Mouse (Mus musculus) G1E (cell line): ENCODE results near the gene Jmjd8. TPM values are rescaled to one million over a fixed set of nuclear protein-coding genes. Genes with fewer than 3 reads are reported as not detected.
A peak's percentile ranks its signal among the peaks of the same experiment; 100 is the strongest.

ENCODE experiments used
- ATAC-seq: 2 replicates; pipeline ENCODE4 v1.8.0; 2016; ENCODE audit warnings: mild to moderate bottlenecking; ENCODE audit not compliant: insufficient number of reproducible peaks, poor library complexity, low FRiP score, severe bottlenecking; ENCODE audit errors: extremely low read depth
- DNase-seq: peaks from one replicate; pipeline ENCODE4 v3.0.0; 2012; ENCODE audit warnings: low spot score
- H3K27me3 ChIP-seq: 2 replicates; pipeline ENCODE4 v1.6.1; 2012; ENCODE audit warnings: mild to moderate bottlenecking, low read length, inconsistent platforms; ENCODE audit not compliant: insufficient read depth
- H3K36me3 ChIP-seq: replicated peaks from 2 replicates; pipeline ENCODE3; 2012; ENCODE audit warnings: mild to moderate bottlenecking, inconsistent platforms
- H3K4me1 ChIP-seq: 2 replicates; pipeline ENCODE4 v1.6.1; 2012; ENCODE audit warnings: low read depth, low read length, inconsistent platforms, mixed read lengths; ENCODE audit not compliant: insufficient read depth
- H3K4me3 ChIP-seq: 2 replicates; pipeline ENCODE4 v1.5.1; 2012; ENCODE audit warnings: low read depth, mild to moderate bottlenecking, inconsistent platforms, low read length, moderate library complexity, mixed read lengths
- H3K9me3 ChIP-seq: replicated peaks from 2 replicates; pipeline ENCODE4 v1.6.1; 2012; ENCODE audit warnings: inconsistent platforms
- CTCF ChIP-seq: IDR thresholded peaks from 2 replicates; pipeline ENCODE4 v1.5.1; 2012; ENCODE audit warnings: low read depth, low read length, inconsistent platforms, mixed read lengths
- GATA1 ChIP-seq: IDR thresholded peaks from 2 replicates; pipeline ENCODE4 v1.6.1; 2012; ENCODE audit warnings: borderline replicate concordance, low read length, inconsistent platforms, mixed read lengths
- GATA2 ChIP-seq: IDR thresholded peaks from 2 replicates; pipeline ENCODE4 v1.6.1; 2012; ENCODE audit warnings: low read depth, low read length, inconsistent platforms, borderline replicate concordance
- POLR2AphosphoS5 ChIP-seq: IDR thresholded peaks from 2 replicates; pipeline ENCODE4 v1.6.1; 2012; ENCODE audit warnings: low read depth, low read length, inconsistent platforms; ENCODE audit not compliant: insufficient replicate concordance
- TAL1 ChIP-seq: conservative IDR thresholded peaks from 2 replicates; pipeline ENCODE4 v1.6.1; 2012; ENCODE audit warnings: low read depth, low read length, inconsistent platforms, mixed read lengths
- polyA plus RNA-seq: library from polyadenylated mRNA; stranded (reverse); fragments of >175 nt; gene quantifications from 2 replicates; pipeline ENCODE4 v1.2.3, GENCODE M21; 2012
- total RNA-seq, 2 experiments: library from RNA; stranded (forward) in 1 of 2; stranded (reverse) in 1 of 2; fragments of 200-1000 nt in 1 of 2; fragments of >200 nt in 1 of 2; fragmentation: Nextera tagmentation in 1 of 2; gene quantifications; 2 replicates each; pipeline ENCODE4 v1.2.3; 2014 to 2017

The Jmjd8 gene
- total and polyA plus RNA-seq, 3 experiments, result 0.11 to 1.9 (median 0.90) TPM

- TF ChIP-seq POLR2AphosphoS5, result no peak
- H3K4me3 ChIP-seq, result peak overlapping the region; percentile 76; the same call in 1 of the 2 replicates
- peaks cover 9% of the 10 kb centered on the region; the same call in 1 of the 2 replicates for H3K27me3 ChIP-seq
- ATAC-seq (no peak), DNase-seq (no peak)
- H3K9me3 ChIP-seq, result no peaks in the 10 kb centered on the region
- H3K36me3 ChIP-seq, result peaks cover 62% of the 10 kb centered on the region
- H3K4me1 ChIP-seq, result peaks cover 42% of the 10 kb centered on the region
Measured at GRCm38 (mm10) chr17:25860229-25860628, 31.6 kb downstream of the Jmjd8 start.

DNA sequence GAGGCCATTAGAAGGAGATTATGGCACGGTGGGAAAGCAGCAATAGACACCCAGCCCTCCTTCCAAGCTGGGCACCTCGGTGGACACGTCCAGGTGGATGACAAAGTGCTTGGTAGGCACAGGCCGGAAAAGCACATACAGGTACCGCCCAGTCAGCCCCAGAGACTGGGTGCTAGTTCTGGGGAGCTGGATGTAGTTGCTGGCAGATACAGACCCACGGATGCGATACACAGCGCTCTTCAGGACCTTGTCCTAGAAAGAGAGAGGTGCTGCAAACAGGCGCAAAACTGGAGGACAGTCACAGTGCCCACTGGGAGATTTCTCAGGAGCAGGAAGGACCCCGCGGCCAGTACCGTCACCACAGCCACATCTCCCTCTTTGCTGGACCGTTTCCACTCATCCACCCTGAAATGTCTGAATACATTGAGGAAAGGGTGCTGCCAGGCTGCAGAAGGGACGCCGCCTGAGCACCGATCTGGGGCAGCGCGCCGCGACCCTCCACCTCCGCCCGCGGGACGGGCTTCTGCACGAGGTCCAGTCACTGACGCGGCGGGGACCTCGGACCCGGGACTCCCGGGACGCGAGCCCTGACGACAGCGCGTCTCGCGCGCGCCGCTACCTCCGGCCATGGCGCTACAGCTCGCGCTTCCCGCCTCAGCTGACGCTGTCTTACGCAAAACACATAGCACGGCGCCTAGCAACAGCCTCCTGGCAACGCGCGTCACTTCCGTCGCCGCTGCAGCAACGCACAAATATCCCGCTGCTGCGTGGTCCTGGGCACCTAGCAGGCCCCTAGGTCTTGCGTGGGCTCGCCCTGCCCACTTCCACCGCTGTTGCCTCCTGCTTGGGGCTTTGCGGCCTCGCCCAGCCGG is 32.4 kb downstream of the Jmjd8 start, which contains the start of gene Wdr90:
Gene Wdr90 (minus strand): TSS at position 670 of the 872 bp plus-strand sequence.
- DNase-seq, result peak; percentile 70
- peaks cover 4% of the 10 kb centered on the region; the same call in 1 of the 2 replicates for H3K27me3 ChIP-seq
- no peaks in the 10 kb centered on the region for H3K9me3 ChIP-seq
- no peak for TF ChIP-seq TAL1
- TF ChIP-seq GATA1, result no peak
- TF ChIP-seq POLR2AphosphoS5, result no peak
- no peak for TF ChIP-seq GATA2
- TF ChIP-seq CTCF, result no peak
- peaks cover 61% of the 10 kb centered on the region for H3K36me3 ChIP-seq
- peak; percentile 60 for ATAC-seq
- H3K4me3 ChIP-seq, result peak within 1 kb of the TSS; percentile 76
- H3K4me1 ChIP-seq, result peaks cover 40% of the 10 kb centered on the region

DNA sequence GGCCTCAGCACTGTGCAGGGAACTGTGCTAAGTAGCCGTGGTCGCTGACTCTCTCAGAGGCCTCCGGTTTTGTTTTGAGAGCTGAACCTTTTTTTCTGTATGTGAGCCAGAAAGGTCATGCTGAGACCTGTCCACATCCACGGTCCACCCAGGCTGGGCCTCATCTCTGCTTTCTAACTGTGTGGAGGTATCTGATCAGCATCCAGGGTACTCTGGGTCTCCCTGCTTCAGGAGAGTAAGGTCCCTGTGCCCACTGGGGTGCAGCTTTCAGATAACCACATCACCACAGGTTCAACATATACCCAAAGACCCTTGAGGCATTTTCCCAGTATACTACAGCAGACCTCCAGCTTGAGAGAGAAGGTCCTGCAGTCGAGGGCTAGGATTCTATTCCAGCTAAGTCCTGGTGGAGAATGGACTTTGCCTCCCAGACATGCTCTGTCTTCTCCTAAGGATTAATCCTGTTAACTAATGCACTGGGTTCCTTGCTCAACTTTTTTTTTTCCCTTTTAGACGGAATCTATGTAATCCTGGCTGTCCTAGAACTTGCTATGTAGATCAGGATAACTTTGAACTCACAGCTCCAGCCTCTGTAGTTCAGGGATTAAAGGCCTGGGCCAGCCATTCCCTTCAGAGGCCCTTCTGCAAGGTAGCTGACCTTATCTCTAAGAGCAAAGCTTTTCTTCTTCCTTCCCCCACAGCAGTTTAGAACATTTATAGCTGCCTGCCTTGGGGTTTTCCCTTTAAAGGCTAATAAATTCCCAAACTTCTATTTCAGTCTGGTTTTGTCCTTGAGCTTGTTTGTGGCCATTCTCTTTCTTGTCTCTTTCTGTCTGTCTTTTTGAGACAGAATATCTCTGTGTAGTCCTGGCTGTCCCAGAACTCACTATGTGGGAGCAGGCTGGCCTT is 33.3 kb downstream of the Jmjd8 start:
- peaks cover 47% of the 10 kb centered on the region for H3K4me1 ChIP-seq
- no peak for DNase-seq
- ATAC-seq, result no peak

DNA sequence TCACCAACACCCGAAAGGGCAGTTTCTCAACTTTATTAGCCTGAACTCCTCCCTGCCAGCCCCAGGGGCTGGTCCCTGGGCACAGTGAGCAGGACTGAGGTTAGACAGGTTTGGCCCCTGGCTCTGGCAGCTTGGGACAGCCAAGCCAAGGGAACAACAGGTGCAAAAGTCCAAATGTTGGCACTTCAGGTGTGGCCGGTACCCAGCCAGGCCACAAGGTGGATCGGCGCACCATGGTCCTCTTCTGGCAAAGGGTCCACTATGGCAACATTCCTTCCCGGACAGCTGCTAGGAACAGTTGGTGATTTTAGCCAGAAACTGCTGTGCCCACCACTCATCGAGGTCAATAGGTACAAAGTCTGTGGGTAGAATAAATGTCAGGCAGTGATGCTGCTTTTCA is 35.0 kb downstream of the Jmjd8 start:
- Histone ChIP-seq H3K4me3 (no peak overlapping the region), H3K9me3 (no peaks in the 10 kb centered on the region), H3K27me3 (peaks cover 4% of the 10 kb centered on the region), H3K4me1 (peaks cover 61% of the 10 kb centered on the region), H3K36me3 (peaks cover 54% of the 10 kb centered on the region)
- DNase-seq (no peak), ATAC-seq (no peak)
- no peak for TF ChIP-seq GATA1
- no peak for TF ChIP-seq GATA2
- TF ChIP-seq TAL1, result no peak
- TF ChIP-seq CTCF, result no peak
- no peak for TF ChIP-seq POLR2AphosphoS5

More for the DNA sequence above, 33.3 kb downstream of the Jmjd8 start:
- peak overlapping the region; percentile 76 for H3K4me3 ChIP-seq
- TF ChIP-seq TAL1 (no peak), GATA1 (no peak), GATA2 (no peak), POLR2AphosphoS5 (no peak)
- H3K27me3 ChIP-seq, result peaks cover 4% of the 10 kb centered on the region; the same call in 1 of the 2 replicates
- no peaks in the 10 kb centered on the region for H3K9me3 ChIP-seq
- peaks cover 67% of the 10 kb centered on the region for H3K36me3 ChIP-seq

- ATAC-seq, result no peak
- H3K4me3 ChIP-seq, result no peak overlapping the region
- TF ChIP-seq POLR2AphosphoS5 (no peak), TAL1 (no peak), GATA2 (no peak), CTCF (no peak), GATA1 (no peak)
- H3K36me3 ChIP-seq, result peaks cover 48% of the 10 kb centered on the region
- no peak for DNase-seq
- no peaks in the 10 kb centered on the region for H3K9me3 ChIP-seq
- peaks cover 61% of the 10 kb centered on the region for H3K4me1 ChIP-seq
- no peaks in the 10 kb centered on the region; the same call in 1 of the 2 replicates for H3K27me3 ChIP-seq
Measured at GRCm38 (mm10) chr17:25864311-25864710, 35.6 kb downstream of the Jmjd8 start.

DNA sequence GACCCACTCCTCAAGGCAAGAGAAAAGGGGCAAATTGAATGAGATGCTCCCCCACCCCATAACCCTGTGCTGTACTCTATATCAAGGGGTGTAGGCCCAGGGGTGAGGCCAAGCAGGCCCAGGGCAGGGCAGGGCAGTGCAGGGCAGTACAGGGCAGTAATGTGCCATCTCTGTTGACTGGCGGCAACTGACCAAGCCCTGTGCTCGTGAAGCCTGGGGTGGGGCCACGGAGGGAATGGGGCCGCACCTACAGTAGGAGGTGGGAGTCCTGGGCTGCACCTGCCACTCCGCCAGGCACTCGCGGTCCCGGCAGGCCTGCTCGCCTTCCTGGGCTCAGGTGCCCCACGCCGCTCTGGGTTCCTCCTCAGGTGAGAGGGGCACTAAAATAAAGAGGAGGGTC is 36.6 kb downstream of the Jmjd8 start:
- no peaks in the 10 kb centered on the region; the same call in 1 of the 2 replicates for H3K27me3 ChIP-seq
- DNase-seq, result no peak
- ATAC-seq, result no peak
- TF ChIP-seq TAL1 (no peak), GATA2 (no peak), POLR2AphosphoS5 (no peak), CTCF (no peak), GATA1 (no peak)
- H3K9me3 ChIP-seq, result no peaks in the 10 kb centered on the region
- H3K36me3 ChIP-seq, result peaks cover 40% of the 10 kb centered on the region
- no peak overlapping the region for H3K4me3 ChIP-seq
- H3K4me1 ChIP-seq, result peaks cover 55% of the 10 kb centered on the region
